Mouse (Mus musculus): ENCODE measurements at regions not wholly inside any gene's neighbourhood (a gene's known extent, or its start where the extent isn't known, plus 50 kb on each side); places are given as distances from the start of the nearest gene placed in this dataset.

- DNase-seq (ENCODE audit: low spot score in 2 of 2) = no peak
These were observed 64.0 kb upstream of the Dio3 start for GRCm38 (mm10) chr12:110214833-110215232.

DNA sequence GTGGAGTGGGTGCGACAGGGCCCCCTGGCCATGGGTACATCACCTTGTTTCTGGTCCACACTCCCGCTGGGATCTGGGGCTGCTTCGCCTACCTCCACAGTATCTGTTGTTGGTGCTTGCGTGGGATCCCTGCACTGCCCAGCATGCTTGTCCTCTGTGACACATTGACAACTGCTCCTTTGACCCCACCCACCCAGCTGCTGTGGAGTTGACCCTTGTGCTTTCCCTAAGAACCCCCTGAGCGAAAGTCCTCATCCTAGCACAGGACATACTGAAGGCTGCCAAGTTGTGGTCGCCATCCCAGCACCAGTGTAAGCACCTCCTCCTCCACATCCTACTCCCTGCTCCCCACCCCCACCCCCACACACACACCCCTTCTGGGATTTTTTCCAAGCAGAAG is 63.6 kb upstream of the Dio3 start:
- no peak for DNase-seq (ENCODE audit: low spot score in 2 of 2)

DNA sequence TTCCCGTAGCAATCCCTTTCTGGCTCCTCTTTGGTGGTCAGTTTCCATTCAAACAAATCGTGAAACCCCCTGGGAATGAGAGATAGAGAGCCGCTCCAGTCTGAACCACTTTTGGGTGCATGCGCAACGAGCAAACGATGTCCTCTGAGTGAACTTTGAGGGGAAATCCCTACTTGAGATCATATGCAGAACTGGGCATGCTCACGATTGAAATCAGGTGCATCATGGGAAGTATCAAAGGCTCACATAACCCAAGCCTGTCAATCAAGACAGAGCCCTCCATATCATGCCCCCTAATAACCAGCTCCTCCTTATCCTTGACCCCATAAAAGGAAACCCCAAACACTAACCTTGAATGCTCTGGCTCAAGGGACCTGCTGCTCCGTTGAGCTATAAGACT is 59.1 kb upstream of the Dio3 start:
- DNase-seq (ENCODE audit: low spot score in 2 of 2) = no peak

GRCm38 (mm10) chr12:110220516-110220915 is 58.4 kb upstream of the Dio3 start:
- no peak for DNase-seq (ENCODE audit: low spot score in 2 of 2)

DNA sequence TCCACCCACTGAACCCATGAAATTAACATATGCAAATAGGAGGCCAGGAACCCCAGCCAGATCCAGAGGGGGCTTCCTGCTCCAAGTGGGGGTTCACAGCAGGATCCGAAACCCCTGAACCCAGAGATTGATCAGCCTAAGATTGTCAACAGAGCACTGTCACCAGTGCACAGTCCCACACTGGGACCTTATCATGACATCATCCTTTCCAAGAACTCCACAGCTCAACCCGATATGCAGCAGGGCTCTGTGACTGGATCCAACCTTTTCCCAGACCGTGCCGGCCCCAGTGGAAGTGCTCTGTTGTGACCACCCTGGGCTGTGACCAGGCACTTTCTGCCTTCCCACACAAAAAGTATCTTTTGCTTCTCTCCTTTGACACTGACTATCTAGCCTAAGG is 57.7 kb upstream of the Dio3 start:
- DNase-seq (ENCODE audit: low spot score in 2 of 2) = no peak

DNA sequence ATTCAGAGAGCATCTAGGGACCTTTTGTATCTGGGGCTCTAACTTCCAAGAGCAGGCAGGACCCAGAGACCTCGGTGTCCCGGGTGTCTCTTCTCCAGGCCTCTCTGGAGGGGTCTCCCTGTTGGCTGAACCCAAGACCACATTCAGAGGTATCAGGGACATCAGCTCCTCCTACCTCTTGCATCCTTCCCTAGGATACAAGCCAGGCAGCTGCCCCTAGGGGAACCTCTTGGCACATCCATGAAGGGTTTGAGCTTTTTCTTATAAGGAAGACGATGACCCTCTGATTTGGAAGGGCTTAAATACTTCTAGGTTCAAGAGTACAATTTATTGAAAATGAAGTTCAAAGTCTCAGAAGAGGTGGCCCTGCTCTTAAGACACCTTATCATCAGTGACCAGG is 57.2 kb upstream of the Dio3 start:
- no peak for DNase-seq (ENCODE audit: low spot score in 2 of 2)

DNA sequence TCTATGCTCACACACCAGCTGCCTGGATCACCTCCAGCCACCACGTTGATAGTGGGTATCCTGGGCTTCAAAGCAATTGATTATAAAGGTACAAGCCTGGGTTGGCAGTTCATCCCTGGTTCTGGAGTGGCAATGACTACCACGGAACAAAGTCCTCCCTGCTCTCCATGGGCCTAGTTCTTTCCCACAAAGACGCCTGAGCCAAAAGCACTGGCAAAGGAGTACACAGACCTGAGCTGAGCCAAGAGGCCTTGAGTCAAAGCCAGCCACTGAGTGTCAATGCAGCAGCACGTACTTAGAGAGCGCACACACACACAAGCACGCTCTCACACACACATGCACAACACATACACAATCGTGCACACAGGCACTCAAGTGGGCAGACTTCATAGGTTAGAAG is 54.6 kb upstream of the Dio3 start:
- DNase-seq (ENCODE audit: low spot score in 2 of 2) = no peak

DNA sequence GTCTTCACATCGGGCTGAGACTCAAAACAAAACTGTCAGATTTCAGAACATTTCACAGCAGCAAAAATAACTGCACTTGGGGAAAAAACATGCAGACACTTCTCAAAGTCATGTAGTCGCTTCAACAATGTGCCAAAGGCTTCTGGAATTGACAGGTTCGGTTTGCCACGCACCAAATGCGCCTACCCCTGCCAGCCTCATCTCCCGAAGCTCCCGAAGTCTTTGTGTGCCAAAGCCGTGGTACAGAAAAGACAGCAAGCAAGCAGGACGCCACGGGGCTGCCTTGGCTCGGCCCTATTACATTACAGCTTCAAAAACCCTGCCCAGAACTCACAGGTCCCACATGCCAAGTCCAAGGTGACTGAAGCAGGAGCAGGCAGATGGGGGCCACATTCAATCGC is 50.9 kb upstream of the Dio3 start:
- DNase-seq (ENCODE audit: low spot score in 2 of 2) = peak; percentile 67 to 84

Small RNAs in the stretch of these regions (microRNA-seq; reads per million reads assigned to microRNA genes)
- gene Gm24321 (0 reads per million in 2 experiments), gene Gm25252 (0 reads per million in 2 experiments), gene Gm25750 (0 reads per million in 2 experiments), gene Gm27379 (0 reads per million in 2 experiments), gene Gm44322 (0 reads per million in 2 experiments), gene Mir1193 (28.5 to 33.6 reads per million in 2 experiments), gene Mir1197 (0.49 to 0.59 reads per million in 2 experiments), gene Mir134 (366 to 494 reads per million in 2 experiments), gene Mir154 (1,384 to 1,754 reads per million in 2 experiments), gene Mir299a (0 to 0.20 reads per million in 2 experiments), gene Mir299b (0 reads per million in 2 experiments), gene Mir300 (561 to 625 reads per million in 2 experiments), gene Mir3072 (83.1 to 131 reads per million in 2 experiments), gene Mir323 (911 to 1,052 reads per million in 2 experiments), gene Mir329 (305 to 311 reads per million in 2 experiments), gene Mir369 (3,682 to 4,065 reads per million in 2 experiments), gene Mir376a (0 reads per million in 2 experiments), gene Mir376b (187 to 285 reads per million in 2 experiments), gene Mir376c (212 to 467 reads per million in 2 experiments), gene Mir377 (101 to 149 reads per million in 2 experiments), gene Mir379 (4,007 to 6,785 reads per million in 2 experiments), gene Mir380 (0 reads per million in 2 experiments), gene Mir381 (1,019 to 1,344 reads per million in 2 experiments), gene Mir382 (7,577 to 8,247 reads per million in 2 experiments), gene Mir409 (0 reads per million in 2 experiments), gene Mir410 (92.8 to 99.2 reads per million in 2 experiments), gene Mir411 (7,446 to 8,784 reads per million in 2 experiments), gene Mir412 (63.0 to 64.1 reads per million in 2 experiments), gene Mir453 (0 reads per million in 2 experiments), gene Mir485 (1,905 to 2,358 reads per million in 2 experiments), gene Mir487b (6,190 to 8,473 reads per million in 2 experiments), gene Mir494 (16.5 to 26.7 reads per million in 2 experiments), gene Mir495 (98.7 to 151 reads per million in 2 experiments), gene Mir496a (149 to 163 reads per million in 2 experiments), gene Mir539 (0 reads per million in 2 experiments), gene Mir541 (4,986 to 5,066 reads per million in 2 experiments), gene Mir543 (221 to 224 reads per million in 2 experiments), gene Mir544 (3.3 to 13.6 reads per million in 2 experiments), gene Mir654 (0 reads per million in 2 experiments), gene Mir666 (263 to 427 reads per million in 2 experiments), gene Mir667 (472 to 604 reads per million in 2 experiments), gene Mir668 (577 to 1,182 reads per million in 2 experiments), gene Mir679 (21.3 to 31.6 reads per million in 2 experiments), gene Mir758 (2.2 to 4.7 reads per million in 2 experiments), gene Mir882 (0 reads per million in 2 experiments)
